17 mouse cellular contexts compared by ENCODE assay signal in the genomic region with DNA sequence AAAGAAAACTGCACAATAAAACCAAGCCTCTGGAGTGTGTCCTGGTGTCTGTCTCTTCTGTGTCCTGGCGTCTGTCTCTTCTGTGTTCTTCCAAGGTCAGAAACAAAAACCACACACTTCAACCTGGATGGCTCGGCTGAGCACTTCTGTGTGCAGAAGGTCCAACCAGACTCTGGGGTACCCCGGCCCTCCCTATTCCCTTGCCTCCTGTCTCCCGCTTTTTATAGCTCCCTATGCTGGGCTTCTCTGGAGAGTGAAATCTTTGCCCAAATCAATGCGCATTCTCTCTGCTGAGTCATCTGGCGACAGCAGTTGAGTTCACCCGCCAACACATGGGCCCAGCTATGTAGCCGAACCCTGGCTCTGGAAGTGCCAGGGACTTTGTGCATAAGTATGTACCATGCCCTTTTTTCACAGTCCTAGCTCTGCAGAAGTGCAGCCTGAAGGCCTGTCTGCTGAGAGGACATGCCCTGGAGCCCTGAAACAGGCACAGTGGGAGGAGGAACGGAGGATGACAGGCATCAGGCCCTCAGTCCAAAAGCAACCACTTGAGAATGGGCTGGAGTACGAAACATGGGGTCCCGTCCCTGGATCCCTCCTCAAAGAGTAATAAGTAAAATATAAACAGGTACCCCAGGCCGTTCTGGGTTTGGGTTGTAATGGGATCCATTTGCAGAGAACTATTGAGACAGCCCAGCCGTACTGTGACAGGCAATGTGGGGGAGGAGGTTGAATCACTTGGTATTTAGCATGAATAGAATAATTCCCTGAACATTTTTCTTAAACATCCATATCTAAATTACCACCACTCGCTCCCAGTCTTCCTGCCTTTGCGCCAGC. TPM values are rescaled to one million over a fixed set of nuclear protein-coding genes. Genes with fewer than 3 reads are reported as not detected.
DNase-seq lines count a peak whose midpoint lies in the region; ATAC-seq and TF ChIP-seq lines count a peak whose summit lies in the region.
"Had no signal": no experiment of that assay in that cellular context is flagged by ENCODE, and none has a peak within 500 bp of the region (broad histone marks: within the 10 kb centered on the region; RNA-seq: fewer than 3 reads in every experiment).

No protein-coding gene starts in this region.

- no peak for ATAC-seq in cerebellum, adult (ENCODE audit: insufficient number of reproducible peaks, low FRiP score, low TSS enrichment)
- ATAC-seq: forebrain, embryonic 16.5 days; intestine, postnatal 0 days had no signal

- H3K27ac ChIP-seq in cortical plate, adult 2 months (ENCODE audit: insufficient read depth, low read length), result peak overlapping the region; percentile 45
- H3K27ac ChIP-seq: neural tube, embryonic 12.5 days; stomach, embryonic 15.5 days had no signal

- DNase-seq in cerebellum, adult 11 months, result peak; percentile 87
- DNase-seq in layer of hippocampus, adult 11-12 months (ENCODE audit: low spot score), result peak; percentile 100
- no peak for DNase-seq in layer of hippocampus, postnatal 14 days (ENCODE audit: low spot score in 2 of 2)
- DNase-seq in left cerebral cortex, postnatal 36 days (ENCODE audit: low spot score in 2 of 2), result peak; percentile 65 to 73
- DNase-seq in urinary bladder, postnatal 10 days (ENCODE audit: low spot score), result no peak
- DNase-seq in spleen, adult 12 weeks (ENCODE audit: low spot score), result no peak
- DNase-seq: B cell, adult 2 months; midbrain, embryonic 14.5 days; retina, postnatal 1 day had no signal

- H3K4me1 ChIP-seq in cortical plate, adult 2 months (ENCODE audit: control insufficient read depth, insufficient read depth, low read length), result peaks cover 5% of the 10 kb centered on the region

- no peak for TF ChIP-seq CTCF in cortical plate, adult 2 months (IDR thresholded peaks at IDR 0.05; ENCODE audit: extremely low read depth, insufficient read depth, low read length)

- H3K4me3 ChIP-seq in cortical plate, adult 2 months (ENCODE audit: insufficient read depth, low read length), result no peak overlapping the region
- H3K4me3 ChIP-seq: neural tube, embryonic 12.5 days; stomach, embryonic 15.5 days had no signal

- peak; percentile 41; the same call in 1 of the 2 replicates for TF ChIP-seq POLR2A in cortical plate, adult 2 months (IDR thresholded peaks at IDR 0.05; ENCODE audit: extremely low read depth, insufficient read depth, low read length)

- intact Hi-C loops in left cerebral cortex, postnatal 36 days (cut with DNase I), result no loop called here

RNA-seq across cellular contexts. Expression of a gene that starts 5.6 kb away (rescaled TPM):
- 100 to 1,000 TPM; 779 TPM for total RNA-seq in layer of hippocampus, postnatal 14 days (2021)
- polyA plus RNA-seq in cortical plate, adult 2 months (2012; rRNA removed), result 1,180 and 1,226 TPM in 2 replicates
- 100 to 1,000 TPM; 821 to 972 TPM for total RNA-seq in left cerebral cortex, postnatal 36 days (2021)

RNA-seq across cellular contexts. Expression of a gene that starts 18.1 kb away (rescaled TPM):
- 10 to 100 TPM; 60.3 to 70.8 TPM for total RNA-seq in layer of hippocampus, postnatal 14 days (2021)
- polyA plus RNA-seq in cortical plate, adult 2 months (2012; rRNA removed), result 50.1 and 50.9 TPM in 2 replicates
- total RNA-seq in left cerebral cortex, postnatal 36 days (2021), result 100 to 1,000 TPM; 110 to 113 TPM

RNA-seq across cellular contexts. Expression of a gene that starts 52.8 kb away (rescaled TPM):
- 1 to 10 TPM in 1 of 2 experiments, under 1 TPM in 1; 0.33 to 8.6 TPM for total RNA-seq in layer of hippocampus, postnatal 14 days (2021)
- polyA plus RNA-seq in cortical plate, adult 2 months (2012; rRNA removed), result 0.15 and 0.35 TPM in 2 replicates
- under 1 TPM in 1 of 2 experiments, not detected in 1; 0.22 TPM for total RNA-seq in left cerebral cortex, postnatal 36 days (2021)
- total RNA-seq: adrenal gland, adult 18-20 months; heart, adult 8-10 months had no signal
- polyA plus RNA-seq: forebrain, embryonic 16.5 days had no signal

RNA-seq across cellular contexts. Expression of a gene that starts 58.3 kb away (rescaled TPM):
- 10 to 100 TPM; 13.5 to 18.6 TPM for total RNA-seq in layer of hippocampus, postnatal 14 days (2021)
- polyA plus RNA-seq in cortical plate, adult 2 months (2012; rRNA removed), result 24.7 and 30.5 TPM in 2 replicates
- 10 to 100 TPM; 15.1 to 19.3 TPM for total RNA-seq in left cerebral cortex, postnatal 36 days (2021)

Comparison
In these comparisons a context has a peak if more than half of its experiments do, and no peak if none do; other contexts are left out.
1. DNase-seq: peak in cerebellum, adult 11 months (single experiment), layer of hippocampus, adult 11-12 months (single experiment) and left cerebral cortex, postnatal 36 days (2 of 2); none in layer of hippocampus, postnatal 14 days (0 of 2), urinary bladder, postnatal 10 days (single experiment) and spleen, adult 12 weeks (single experiment).